Mouse (Mus musculus): ENCODE data around the gene Psmd9. TPM values are rescaled to one million over a fixed set of nuclear protein-coding genes. Genes with fewer than 3 reads are reported as not detected.
A peak's percentile ranks its signal among the peaks of the same experiment; 100 is the strongest.
"Not testable (repeated sequence)": the region's sequence is repeated elsewhere in the genome, so short reads cannot be mapped to it uniquely, and the experiment has no call there.

Gene Psmd9
- total RNA-seq, 2 experiments from 2014 or later: 29.0 to 29.4 TPM

GRCm38 (mm10) chr5:123192606-123193150, 23.5 kb downstream of the Psmd9 start:
- no peak for DNase-seq

- DNase-seq: no peak
These were observed 24.2 kb downstream of the Psmd9 start for GRCm38 (mm10) chr5:123193436-123193835.

- DNase-seq: no peak
These were observed 25.6 kb downstream of the Psmd9 start for GRCm38 (mm10) chr5:123194856-123195255.

GRCm38 (mm10) chr5:123195500-123196000, 26.3 kb downstream of the Psmd9 start:
- no peak for DNase-seq

GRCm38 (mm10) chr5:123196746-123197145, 27.5 kb downstream of the Psmd9 start:
- DNase-seq: no peak

GRCm38 (mm10) chr5:123198523-123198922, 29.3 kb downstream of the Psmd9 start:
- DNase-seq: no peak

GRCm38 (mm10) chr5:123200816-123201522, 31.8 kb downstream of the Psmd9 start:
- DNase-seq: not testable (repeated sequence)

GRCm38 (mm10) chr5:123201523-123201892, 32.3 kb downstream of the Psmd9 start:
- no peak for DNase-seq

GRCm38 (mm10) chr5:123201987-123202386, 32.8 kb downstream of the Psmd9 start:
- DNase-seq: no peak

- not testable (repeated sequence) for DNase-seq
These were observed 33.6 kb downstream of the Psmd9 start for GRCm38 (mm10) chr5:123202771-123203170.

- not testable (repeated sequence) for DNase-seq
These were observed 34.4 kb downstream of the Psmd9 start for GRCm38 (mm10) chr5:123203591-123203990.

- not testable (repeated sequence) for DNase-seq
These were observed 53.3 kb downstream of the Psmd9 start for GRCm38 (mm10) chr5:123222346-123223050.

GRCm38 (mm10) chr5:123223051-123223410, 53.8 kb downstream of the Psmd9 start:
- DNase-seq: no peak

- DNase-seq: not testable (repeated sequence)
These were observed 54.6 kb downstream of the Psmd9 start for GRCm38 (mm10) chr5:123223861-123224260.

GRCm38 (mm10) chr5:123226851-123227250, 57.6 kb downstream of the Psmd9 start:
- DNase-seq: no peak

- DNase-seq: peak; percentile 97
These were observed 58.7 kb downstream of the Psmd9 start for GRCm38 (mm10) chr5:123227762-123228523.

- DNase-seq: no peak
These were observed 59.3 kb downstream of the Psmd9 start for GRCm38 (mm10) chr5:123228524-123228922.

GRCm38 (mm10) chr5:123229296-123229695, 60.1 kb downstream of the Psmd9 start:
- peak; percentile 32 for DNase-seq

GRCm38 (mm10) chr5:123232180-123232579, 63.0 kb downstream of the Psmd9 start:
- no peak for DNase-seq

GRCm38 (mm10) chr5:123235731-123236130, 66.5 kb downstream of the Psmd9 start:
- DNase-seq: peak; percentile 53

GRCm38 (mm10) chr5:123236426-123236825, 67.2 kb downstream of the Psmd9 start:
- DNase-seq: no peak

- DNase-seq: peak; percentile 43
These were observed 70.3 kb downstream of the Psmd9 start for GRCm38 (mm10) chr5:123239501-123239900.
